Mouse (Mus musculus): ENCODE measurements around the gene Usp49.
"Not testable (repeated sequence)": the region's sequence is repeated elsewhere in the genome, so short reads cannot be mapped to it uniquely, and the experiment has no call there.

The Usp49 gene

DNA sequence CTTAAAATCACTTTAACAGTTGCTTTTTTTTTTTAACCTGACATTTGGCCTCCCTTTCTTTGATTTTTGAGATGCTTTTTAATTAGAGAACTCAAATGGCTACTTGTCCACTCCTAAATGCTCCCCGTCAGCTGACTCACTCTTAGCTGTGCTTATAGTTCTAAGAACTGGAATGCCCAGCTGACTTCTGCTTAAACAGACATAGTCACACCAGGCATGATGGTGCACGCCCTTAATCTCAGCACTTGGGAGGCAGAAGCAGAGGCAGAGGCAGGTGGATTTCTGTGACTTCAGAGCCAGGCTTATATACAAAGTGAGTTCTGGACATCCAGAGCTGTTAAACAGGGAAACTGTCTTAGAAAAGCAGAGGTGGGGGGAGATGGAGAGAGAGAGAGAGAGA, 21.5 kb downstream of the Usp49 start:
- DNase-seq (ENCODE audit: low spot score): no peak

DNA sequence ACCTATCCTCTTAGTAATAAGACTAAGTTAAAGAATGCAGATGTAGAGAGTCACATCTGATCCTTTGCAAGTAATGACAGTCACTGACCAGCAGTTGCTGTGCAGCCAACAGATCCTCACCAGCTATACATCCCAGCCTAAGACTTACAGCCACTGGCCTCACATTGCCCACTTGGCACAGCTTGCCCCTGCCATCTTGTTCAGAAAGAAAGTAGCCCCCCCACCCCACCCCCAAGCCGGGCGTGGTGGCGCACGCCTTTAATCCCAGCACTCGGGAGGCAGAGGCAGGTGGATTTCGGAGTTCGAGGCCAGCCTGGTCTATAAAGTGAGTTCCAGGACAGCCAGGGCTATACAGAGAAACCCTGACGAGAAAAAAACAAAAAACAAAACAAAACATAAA, 23.9 kb downstream of the Usp49 start:
- DNase-seq (ENCODE audit: low spot score): not testable (repeated sequence)

DNA sequence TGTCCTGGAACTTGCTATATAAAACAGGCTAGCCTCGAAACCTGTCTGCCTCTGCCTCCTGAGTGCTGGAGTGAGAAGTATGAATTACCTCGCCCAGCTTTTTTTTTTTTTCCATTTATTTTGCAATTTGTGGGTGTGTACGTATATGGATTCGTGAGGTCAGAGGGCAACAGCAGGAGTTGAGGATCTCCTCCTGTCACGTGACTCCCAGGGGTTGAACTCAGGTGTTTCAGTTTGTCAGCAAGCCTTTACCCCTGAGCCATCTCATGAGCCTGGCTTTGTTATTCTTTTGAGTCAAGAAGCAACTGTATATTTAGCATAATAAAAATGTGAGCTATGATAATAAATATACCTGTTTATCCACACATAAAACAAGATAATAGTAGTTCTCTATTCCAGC, 25.2 kb downstream of the Usp49 start:
- DNase-seq (ENCODE audit: low spot score): no peak

DNA sequence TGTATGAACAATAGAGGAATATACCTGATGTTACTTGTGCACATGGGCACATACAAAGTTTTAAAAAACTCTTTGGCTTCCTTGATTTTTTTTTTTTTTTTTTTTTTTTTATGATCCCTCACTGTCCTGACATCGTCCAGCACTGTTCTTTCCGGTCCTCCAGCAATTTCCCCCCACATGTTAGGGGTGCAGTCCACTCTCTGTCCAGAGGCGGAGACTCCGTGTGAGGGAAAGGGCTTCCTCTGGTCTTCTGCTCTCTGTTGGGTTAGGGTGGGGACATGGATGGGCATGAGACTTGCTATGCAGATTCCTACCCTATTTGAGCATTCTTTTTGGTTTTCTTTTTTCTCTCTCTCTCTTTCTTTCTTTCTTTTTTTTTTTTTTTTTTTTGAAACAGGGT, 27.4 kb downstream of the Usp49 start:
- DNase-seq (ENCODE audit: low spot score): no peak

DNA sequence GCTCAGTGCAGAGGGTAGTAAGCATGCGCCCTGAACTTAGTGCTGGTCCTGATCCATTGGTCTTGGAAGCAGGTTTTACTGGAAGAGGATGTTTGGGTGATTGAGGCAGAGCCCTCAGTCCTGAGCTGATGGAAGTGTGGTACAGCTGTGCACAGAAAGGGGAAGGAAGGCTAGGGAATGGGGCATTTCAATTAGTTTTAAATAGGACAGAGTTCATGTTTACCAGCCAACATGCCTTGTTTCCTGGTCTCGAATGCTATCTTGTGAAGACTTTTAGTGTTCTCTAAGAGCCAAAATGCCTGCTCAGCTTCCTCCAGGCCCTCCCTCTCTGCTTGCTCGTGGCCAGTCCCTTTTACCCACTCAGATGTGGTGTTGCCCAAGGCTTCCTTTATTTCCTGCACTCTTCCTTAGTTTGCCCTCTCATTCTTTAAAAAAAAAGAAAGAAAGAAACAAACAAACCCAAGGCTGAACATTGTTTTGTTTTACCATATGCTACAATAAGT, 28.3 kb downstream of the Usp49 start:
- no peak for DNase-seq (ENCODE audit: low spot score)

DNA sequence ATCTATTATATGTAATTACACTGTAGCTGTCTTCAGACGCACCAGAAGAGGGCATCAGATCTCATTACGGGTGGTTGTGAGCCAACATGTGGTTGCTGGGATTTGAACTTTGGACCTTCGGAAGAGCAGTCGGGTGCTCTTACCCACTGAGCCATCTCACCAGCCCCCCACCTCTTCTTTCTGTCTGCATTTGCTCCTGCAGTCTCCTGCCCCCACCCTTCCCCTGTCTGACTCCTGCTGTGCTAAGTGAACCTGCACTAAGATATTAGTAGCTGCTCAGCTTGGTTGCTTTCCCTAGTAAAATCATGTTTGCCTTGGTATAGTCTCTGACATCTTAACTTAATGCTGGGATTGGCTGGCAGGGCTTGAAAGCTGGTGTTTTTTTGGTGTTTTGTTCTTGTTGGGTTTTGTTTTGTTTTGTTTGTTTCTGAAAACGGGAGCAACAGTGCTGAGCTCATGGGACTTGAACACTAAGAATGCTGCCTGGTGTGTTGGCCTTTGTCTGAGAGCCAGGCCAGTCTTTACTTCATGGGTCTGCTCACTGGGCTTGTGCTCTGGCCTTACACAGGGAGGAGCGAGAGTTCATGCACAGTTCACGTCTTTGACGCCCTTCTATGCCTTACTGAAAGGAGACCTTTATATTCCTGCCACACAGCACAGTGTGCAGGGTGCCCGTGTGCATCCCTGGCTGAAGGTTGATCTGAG, 32.7 kb downstream of the Usp49 start:
- no peak for DNase-seq (ENCODE audit: low spot score)

DNA sequence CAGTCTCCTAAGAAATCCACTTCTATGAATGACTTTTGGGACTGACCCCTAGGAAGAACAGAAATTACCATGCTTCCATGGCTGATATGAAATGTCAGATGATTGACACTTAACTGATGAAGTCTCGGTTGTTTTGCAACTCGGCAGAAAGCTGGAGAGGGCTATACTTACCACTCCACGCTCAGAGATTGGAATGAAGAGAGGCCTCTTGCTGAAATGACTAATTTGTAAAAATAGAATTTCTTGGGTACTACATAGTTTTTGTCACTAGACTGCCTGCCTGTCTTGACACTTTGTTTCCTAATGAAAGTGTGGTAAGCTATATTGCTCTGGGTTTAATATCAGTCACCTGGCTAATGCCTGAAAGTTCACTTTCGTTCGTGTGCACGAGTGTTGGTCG, 34.0 kb downstream of the Usp49 start:
- no peak for DNase-seq (ENCODE audit: low spot score)

DNA sequence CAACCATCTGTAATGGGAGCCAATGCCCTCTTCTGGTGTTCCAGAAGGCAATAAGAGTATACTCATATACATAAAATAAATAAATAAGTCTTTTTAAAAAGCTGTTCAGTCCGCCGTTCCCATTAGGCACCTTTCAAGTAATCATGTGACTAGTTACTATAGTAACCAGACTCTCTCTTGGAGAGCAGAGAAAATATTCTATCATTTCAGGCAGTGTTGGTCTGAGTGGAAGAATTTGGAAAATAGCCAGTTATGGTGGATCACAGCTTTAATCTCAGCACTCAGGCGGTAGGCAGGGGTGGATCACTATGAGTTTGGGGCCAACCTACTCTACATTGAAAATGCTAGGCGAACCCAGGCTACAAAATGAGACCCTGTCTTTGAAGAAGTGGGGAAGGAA, 38.7 kb downstream of the Usp49 start:
- DNase-seq (ENCODE audit: low spot score): no peak

DNA sequence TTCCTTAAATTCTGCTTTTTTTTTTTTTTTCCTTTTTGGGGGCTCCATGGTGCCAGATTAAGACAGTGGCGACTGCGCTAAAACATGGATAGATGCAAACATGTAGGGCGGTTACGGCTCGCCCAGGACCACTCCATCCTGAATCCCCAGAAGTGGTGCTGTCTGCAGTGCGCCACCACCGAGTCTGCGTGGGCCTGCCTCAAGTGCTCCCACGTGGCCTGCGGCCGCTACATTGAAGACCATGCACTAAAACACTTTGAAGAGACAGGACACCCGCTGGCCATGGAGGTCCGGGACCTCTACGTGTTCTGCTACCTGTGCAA, 41.5 kb downstream of the Usp49 start:
- no peak for DNase-seq (ENCODE audit: low spot score)

DNA sequence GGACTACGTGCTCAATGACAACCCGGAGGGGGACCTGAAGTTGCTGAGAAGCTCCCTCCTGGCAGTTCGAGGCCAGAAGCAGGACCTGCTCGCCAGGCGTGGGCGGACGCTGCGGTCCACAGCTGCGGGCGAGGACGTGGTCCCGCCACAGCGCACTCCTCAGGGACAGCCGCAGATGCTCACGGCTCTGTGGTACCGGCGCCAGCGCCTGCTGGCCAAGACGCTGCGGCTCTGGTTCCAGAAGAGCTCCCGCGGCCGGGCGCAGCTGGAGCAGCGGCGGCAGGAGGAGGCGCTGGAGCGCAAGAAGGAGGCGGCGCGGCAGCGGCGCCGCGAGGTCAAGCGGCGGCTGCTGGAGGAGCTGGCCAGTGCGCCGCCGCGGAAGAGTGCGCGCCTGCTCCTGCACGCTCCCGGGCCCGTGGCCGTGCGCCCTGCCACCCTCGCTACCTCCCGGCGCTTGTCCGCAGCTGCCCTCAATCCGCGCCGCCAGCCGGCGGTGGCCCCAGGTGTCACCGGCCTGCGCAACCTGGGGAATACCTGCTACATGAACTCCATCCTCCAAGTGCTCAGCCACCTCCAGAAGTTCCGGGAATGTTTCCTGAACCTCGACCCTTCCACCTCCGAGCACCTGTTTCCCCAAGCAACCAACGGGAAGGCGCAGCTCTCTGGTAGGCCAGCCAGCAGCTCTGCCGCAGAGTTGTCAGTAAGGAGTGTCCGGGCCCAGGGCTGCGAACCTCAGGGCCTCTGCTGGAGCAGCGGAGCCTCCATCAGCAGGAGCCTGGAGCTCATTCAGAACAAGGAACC, 42.0 kb downstream of the Usp49 start:
- no peak for DNase-seq (ENCODE audit: low spot score)

DNA sequence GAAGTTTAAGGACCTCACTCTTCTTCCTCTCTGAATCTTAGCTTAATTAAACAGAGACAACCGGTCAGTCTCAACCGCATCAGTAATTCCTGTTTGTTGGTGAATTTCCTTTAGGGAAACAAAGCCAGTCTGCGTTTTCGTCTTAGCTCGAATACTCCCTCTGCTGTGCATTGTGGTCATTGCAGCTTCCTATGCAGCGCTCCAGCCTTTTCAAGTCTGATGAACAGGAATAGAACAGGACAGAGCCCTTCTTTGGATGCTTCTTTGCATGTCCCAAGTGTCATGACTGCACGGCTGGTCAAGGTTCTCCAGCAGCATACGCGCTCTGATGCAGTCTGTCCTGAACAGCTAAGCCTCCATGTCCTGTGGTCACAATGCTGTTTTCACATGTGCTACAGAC, 46.1 kb downstream of the Usp49 start:
- no peak for DNase-seq (ENCODE audit: low spot score)

DNA sequence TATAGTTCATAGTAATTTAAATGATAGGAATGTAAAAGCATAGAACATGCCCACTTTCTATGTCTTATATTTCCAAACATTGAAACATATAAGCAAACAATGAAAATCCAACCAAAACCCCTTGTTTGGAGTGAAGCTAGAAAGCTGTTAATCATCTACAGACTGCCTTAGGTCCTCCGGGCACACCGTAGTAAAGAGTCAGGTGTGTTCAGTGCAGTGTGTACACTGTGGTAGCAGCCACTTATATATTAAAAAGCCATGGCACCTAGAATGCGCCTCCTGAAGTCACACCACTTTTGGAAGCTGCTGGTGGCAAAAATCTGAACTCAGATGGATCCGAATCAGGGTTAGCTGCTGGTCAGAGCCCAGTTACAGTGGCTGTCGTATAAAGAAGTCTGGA, 47.7 kb downstream of the Usp49 start:
- DNase-seq (ENCODE audit: low spot score): no peak

DNA sequence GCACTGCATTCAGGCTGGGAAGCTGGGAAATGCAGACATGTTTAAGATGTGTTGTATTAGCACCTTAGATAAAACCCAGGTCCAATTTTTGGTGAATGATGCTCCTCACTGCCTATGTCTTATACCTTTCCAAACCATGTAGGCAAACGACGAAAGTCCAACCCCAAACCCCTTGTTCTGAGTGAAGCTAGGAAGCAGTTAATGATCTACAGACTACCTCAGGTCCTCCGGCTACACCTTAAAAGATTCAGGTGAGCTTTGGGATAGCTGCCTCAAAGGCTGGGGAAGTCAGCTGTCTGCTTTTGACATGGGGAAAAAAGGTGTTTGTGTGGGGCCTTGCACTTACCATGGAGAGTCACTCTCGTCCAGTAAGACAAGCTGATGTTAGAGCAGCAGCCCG, 48.2 kb downstream of the Usp49 start:
- no peak for DNase-seq (ENCODE audit: low spot score)

DNA sequence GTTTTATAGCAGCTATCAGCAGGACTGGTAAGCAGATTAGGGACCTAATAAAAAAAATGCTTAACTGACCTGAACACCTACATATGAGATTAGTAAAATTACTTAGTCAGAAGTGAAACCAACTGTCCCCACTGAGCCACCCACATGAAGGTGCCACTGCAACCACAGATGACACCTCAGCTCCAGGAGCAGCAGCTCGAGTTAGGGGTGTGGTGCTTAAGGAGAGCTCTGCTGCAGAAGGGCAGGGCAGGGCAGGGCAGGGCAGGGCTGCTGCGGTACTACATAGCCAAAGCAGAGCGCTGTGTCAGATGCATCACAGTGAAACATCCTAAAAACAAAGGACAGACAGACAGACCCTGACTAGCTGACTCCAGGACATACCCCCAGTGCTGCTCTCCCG, 52.3 kb downstream of the Usp49 start:
- no peak for DNase-seq (ENCODE audit: low spot score)

DNA sequence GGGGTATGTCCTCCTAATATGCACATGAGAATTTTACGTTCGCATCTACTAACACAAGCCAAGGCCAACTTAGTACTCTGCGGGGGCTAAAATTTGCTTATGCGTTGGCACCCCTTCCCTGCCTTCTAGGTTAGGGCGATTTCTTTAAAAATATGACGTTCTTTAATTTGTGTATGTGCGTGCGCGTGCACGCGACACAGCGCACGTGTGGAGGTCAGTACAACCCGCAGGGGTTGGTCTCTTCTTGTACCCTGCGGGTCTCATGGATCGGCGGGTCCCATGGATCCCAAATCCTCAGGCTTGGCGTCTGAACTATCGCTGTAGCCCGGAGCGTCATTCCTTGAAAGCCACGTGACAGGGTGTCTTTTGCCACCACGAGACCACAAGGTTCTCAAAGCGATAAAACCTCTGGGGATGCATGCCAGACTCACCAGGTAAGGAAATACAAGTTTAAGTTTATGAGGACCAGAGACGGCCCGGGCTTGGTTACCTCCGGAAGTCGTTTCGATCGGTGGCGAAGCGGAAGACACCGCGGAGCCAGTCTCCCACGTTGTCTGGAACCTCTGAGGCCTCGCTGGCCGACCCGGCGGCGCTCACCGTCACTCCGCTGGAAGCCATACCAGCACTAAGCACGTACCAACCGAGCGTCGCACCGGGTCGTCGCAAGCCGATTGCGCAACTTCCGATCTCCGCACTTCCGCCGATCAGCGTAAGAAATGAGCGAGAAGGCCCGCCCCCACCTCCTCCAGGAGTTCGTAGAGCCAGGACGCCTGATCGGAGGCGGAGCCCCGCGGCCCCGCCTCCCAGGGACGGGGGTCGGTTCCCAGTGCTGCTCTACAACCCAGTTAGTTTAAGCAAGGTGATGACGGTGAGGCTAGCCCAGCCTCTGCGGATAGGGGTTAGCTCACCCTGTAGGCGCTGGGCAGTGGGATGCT, 57.2 kb downstream of the Usp49 start:
- DNase-seq (ENCODE audit: low spot score): peak; percentile 94

DNA sequence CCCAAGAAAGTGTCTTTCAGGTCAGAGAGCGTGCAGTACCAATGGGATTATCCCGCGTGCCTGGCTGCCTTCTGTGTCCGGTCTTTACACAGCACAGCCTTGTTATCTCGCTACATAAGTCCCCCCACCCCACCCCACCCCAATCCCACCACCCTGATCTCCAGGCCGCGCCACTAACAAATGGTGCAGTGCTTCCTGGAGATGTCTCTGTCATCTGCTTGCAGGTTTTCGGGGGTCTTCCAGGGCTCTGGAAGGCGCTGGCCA, 57.8 kb downstream of the Usp49 start, which contains the start of gene Tomm6:
Gene Tomm6, minus strand, starts transcription at position 43 of the 264 bp plus-strand sequence.
- no peak for DNase-seq (ENCODE audit: low spot score)

DNA sequence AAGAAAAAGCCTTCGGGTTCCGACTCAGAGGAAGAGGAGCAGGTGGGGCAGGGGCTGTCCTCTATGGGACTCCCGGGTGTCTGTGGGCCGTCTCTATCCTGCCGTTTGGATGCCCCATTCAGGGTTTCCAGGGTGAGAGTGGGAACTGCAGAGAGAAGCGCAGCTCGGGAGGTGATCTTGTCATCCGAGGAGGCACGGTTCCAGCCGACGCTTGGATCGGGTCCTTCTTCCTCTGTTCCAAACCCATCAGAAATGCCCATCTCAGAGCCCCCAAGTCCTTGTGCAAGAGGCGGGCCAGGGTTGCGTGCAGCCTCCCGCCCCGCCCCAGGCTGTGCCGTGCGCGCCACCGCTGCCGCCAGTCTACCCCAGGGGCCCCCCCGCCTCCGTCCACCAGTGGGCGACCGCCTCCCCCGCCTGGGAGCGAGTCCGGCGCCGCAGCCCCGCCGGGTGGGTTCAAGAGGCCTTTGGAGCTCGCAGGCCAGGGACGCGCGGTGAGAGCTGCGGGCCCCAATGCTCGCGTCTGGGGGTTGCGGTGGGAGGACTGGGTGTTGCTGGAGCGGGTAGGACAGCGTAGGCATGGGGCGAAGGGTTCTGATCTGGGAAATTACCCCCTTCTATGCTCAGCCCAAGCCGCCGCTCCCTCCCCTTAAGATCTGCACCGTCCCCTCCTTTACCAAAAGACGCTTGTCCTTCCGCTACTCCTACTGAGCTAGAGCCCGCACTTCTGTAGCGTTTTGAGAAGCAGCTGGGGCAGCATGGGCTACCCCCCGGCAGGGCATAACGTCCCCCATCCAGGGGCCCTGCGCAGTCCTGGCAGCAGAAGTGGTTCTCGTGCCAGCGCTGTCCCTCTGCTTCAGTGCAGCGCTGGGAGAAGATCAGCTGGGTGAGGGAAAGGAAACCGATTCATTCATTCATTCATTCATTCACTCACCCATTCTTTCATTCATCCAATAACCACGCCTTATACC, 58.4 kb downstream of the Usp49 start, which contains the start of gene Frs3:
Gene Frs3, plus strand, starts transcription at position 423 of the 968 bp plus-strand sequence.
- DNase-seq (ENCODE audit: low spot score): no peak

DNA sequence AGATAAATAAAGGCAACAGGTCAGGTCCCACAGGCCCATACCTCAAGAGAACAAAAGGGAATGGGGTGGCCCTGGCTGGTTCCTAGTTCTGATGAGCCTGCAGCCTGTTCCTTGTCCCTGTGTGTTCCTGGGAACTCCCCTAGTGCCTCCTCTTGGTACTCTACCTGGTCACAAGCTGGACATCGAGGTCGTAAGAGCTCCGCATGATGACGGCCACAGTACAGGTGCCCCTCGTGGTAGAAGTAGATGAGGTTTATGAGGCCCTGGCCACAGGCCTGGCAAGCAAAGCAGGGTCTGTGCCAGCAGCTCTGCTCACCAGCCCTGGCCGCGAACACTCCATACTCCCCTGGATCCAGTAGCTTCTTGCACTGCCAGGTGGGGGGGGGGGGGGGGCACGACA, 59.4 kb downstream of the Usp49 start:
- DNase-seq (ENCODE audit: low spot score): no peak

DNA sequence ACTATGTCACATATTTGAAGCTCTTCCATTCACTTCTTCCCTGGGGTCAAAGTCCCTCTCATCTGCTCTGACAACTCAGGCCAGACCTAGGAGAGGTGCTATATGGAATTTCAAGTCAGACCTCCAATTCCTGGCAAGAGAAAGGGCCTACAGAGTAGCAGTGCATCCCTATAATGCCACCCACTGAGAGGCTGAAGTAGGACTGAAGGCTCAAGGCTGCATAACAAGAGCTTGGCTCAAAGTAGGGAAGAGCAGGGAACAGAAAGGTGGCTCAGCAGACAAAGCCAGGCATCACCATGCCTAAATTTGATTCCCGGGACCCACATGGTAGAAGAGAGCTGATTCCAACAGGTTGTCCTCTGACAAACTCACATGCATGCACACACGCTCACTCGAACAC, 61.2 kb downstream of the Usp49 start:
- DNase-seq (ENCODE audit: low spot score): no peak

DNA sequence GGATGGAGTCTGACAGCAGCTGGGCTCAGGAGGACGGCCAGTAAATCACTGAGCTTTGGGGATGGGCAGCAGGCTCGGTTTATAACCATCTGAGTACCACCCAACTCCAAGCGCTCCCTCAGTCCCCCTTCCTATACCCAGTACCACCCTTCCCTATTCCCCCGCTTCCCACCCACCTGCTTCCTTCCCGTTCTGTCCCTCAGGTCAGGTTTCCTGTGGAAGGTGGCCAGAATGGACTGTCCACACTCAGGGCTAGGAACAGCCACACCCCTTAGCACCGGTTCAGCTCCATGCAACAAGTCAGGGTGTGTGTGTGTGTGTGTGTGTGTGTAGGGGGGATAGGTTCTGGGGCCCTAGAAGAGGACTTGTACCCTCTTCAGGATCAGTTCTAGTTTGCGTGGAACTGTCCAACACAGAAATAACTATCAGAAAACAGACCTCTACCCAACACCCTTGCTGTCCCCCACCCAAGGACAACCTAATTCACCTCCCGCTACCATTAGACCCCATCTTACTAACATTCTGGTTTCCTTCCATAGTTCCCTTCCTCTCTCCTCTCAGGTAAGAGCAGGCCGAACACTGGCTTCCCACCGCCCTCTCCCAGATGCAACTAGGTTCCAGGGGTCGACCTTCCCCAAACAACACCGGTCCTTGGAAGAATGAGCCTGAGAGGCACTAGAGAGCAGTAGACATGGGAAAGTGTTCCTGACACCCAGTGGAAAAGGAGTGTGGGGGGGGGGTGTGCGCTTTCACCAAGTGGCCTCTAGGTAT, 63.4 kb downstream of the Usp49 start:
- no peak for DNase-seq (ENCODE audit: low spot score)

DNA sequence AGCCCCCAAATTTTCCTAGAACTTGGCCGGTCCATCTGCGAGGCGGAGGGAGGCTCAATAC, 63.8 kb downstream of the Usp49 start, which contains the start of gene Gm21981:
Gene Gm21981, minus strand, starts transcription at position 14 of the 61 bp plus-strand sequence.
- no peak for DNase-seq (ENCODE audit: low spot score)
